ENCODE assay signal across 9 mouse cellular contexts in the genomic region with DNA sequence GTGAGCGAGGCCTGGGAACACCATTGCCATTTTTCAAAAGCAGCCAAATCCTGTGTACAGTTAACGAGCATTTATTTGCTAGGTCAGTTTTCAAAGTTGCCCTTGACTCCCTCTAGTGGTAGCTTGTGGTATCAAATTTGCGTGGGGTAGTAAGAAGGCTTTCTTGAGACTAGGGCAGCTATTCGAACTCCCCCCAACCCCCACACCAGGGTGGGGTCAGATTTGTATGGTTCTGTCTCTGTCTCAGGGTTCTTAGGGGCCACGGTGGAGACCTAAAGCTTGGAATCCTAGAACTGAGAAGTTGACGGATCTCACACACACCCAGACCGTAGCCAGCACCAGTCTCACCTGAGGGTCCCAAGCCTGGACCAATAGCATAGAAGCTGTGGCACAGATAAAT. TPM values are rescaled to one million over a fixed set of nuclear protein-coding genes. Genes with fewer than 3 reads are reported as not detected.
DNase-seq lines count a peak whose midpoint lies in the region; ATAC-seq lines count a peak whose summit lies in the region.
"Had no signal": no experiment of that assay in that cellular context is flagged by ENCODE, and none has a peak within 500 bp of the region (broad histone marks: within the 10 kb centered on the region; RNA-seq: fewer than 3 reads in every experiment).

No protein-coding gene starts in this region.

- no peak for ATAC-seq in midbrain, embryonic 14.5 days (ENCODE audit: low FRiP score, low TSS enrichment)

- DNase-seq in ovary, postnatal 10 days (ENCODE audit: low spot score): peak; percentile 36
- DNase-seq in ovary, adult 18-20 months (ENCODE audit: low spot score): no peak
- DNase-seq in cerebellum, adult 11-12 months: peak; percentile 74
- DNase-seq in forelimb bud, embryonic 11.5 days (ENCODE audit: low read depth, low spot score): peak; percentile 87
- DNase-seq in kidney, adult 18-20 months: peak; percentile 60
- DNase-seq in left cerebral cortex, postnatal 4 days: peak; percentile 66
- DNase-seq in midbrain, embryonic 14.5 days: peak; percentile 92
- peak; percentile 88 for DNase-seq in splenic B cell, adult 2 months (ENCODE audit: low read depth, low spot score)

- 21% methylated on average over 7 of the region's 7 CpGs for WGBS in midbrain, embryonic 14.5 days

- H3K27me3 ChIP-seq in midbrain, embryonic 14.5 days (ENCODE audit: control insufficient read depth, insufficient read depth, low read length): no peaks in the 10 kb centered on the region
- H3K27me3 ChIP-seq in splenic B cell, adult 2 months (ENCODE audit: control insufficient read depth, insufficient read depth, low read length, poor library complexity, severe bottlenecking): no peaks in the 10 kb centered on the region
- H3K27me3 ChIP-seq: embryonic facial prominence, embryonic 13.5 days had no signal

- no peaks in the 10 kb centered on the region for H3K36me3 ChIP-seq in midbrain, embryonic 14.5 days (ENCODE audit: control insufficient read depth, insufficient read depth, low read length)
- H3K36me3 ChIP-seq in splenic B cell, adult 2 months (ENCODE audit: control insufficient read depth, insufficient read depth, low read length, poor library complexity, severe bottlenecking): peaks cover 3% of the 10 kb centered on the region

- no peak overlapping the region for H3K27ac ChIP-seq in midbrain, embryonic 14.5 days (replicated peaks; ENCODE audit: low read depth, low read length)
- H3K27ac ChIP-seq: embryonic facial prominence, embryonic 13.5 days had no signal

- H3K9ac ChIP-seq in midbrain, embryonic 14.5 days (replicated peaks; ENCODE audit: low read length): no peak overlapping the region
- H3K9ac ChIP-seq: embryonic facial prominence, embryonic 13.5 days had no signal

- no peaks in the 10 kb centered on the region for H3K9me3 ChIP-seq in midbrain, embryonic 14.5 days (ENCODE audit: control insufficient read depth, low read length)
- H3K9me3 ChIP-seq: embryonic facial prominence, embryonic 13.5 days had no signal

- intact Hi-C loops in left cerebral cortex, postnatal 4 days (cut with DNase I): loop anchor here (10.0 kb wide), 2 partner anchors 231 to 291 kb away; no protein-coding TSS in a partner anchor

- no peak overlapping the region for H3K4me3 ChIP-seq in midbrain, embryonic 14.5 days (replicated peaks; ENCODE audit: low read depth, low read length)
- H3K4me3 ChIP-seq: embryonic facial prominence, embryonic 13.5 days had no signal

- no peaks in the 10 kb centered on the region for H3K4me1 ChIP-seq in midbrain, embryonic 14.5 days (ENCODE audit: control insufficient read depth, insufficient read depth, low read length)

- no peak overlapping the region for H3K4me2 ChIP-seq in midbrain, embryonic 14.5 days (ENCODE audit: low read length)
- H3K4me2 ChIP-seq: embryonic facial prominence, embryonic 13.5 days had no signal

RNA-seq across cellular contexts. Expression of a gene that starts 18.7 kb away (rescaled TPM):
- 1 to 10 TPM; 6.8 to 8.6 TPM for total RNA-seq in left cerebral cortex, postnatal 4 days (2021)
- 10.7 and 13.6 TPM in 2 replicates for polyA plus RNA-seq in midbrain, embryonic 14.5 days (2014; fragmentation: Nextera tagmentation; extraction: Ambion mirVana)

RNA-seq across cellular contexts. Expression of a gene that starts 53.1 kb away (rescaled TPM):
- total RNA-seq in left cerebral cortex, postnatal 4 days (2021): 100 to 1,000 TPM; 130 to 137 TPM
- 46.0 and 51.7 TPM in 2 replicates for polyA plus RNA-seq in midbrain, embryonic 14.5 days (2014; fragmentation: Nextera tagmentation; extraction: Ambion mirVana)
